Mouse (Mus musculus) CH12.LX (cell line): ENCODE results near the gene Zdhhc21. TPM values are rescaled to one million over a fixed set of nuclear protein-coding genes. Genes with fewer than 3 reads are reported as not detected.

Source experiments
- DNase-seq: peaks from one replicate; pipeline ENCODE4 v3.0.0-alpha.2; 2013; ENCODE audit errors: extremely low read depth
- H3K27ac ChIP-seq: 2 replicates; pipeline ENCODE4 v1.5.1; 2012; ENCODE audit warnings: low read depth, mild to moderate bottlenecking, control low read depth, moderate library complexity; ENCODE audit not compliant: insufficient read depth
- H3K27me3 ChIP-seq: replicated peaks from 2 replicates; pipeline ENCODE3; 2012; ENCODE audit warnings: inconsistent platforms
- H3K36me3 ChIP-seq, 2 experiments: replicated peaks in 1 of 2; 2 replicates each; pipeline versions ENCODE3 to v1.6.1; 2012; ENCODE audit warnings: inconsistent platforms in 1 of 2, low read length in 1 of 2, mild to moderate bottlenecking in 1 of 2, mixed read lengths in 1 of 2, moderate library complexity in 1 of 2; ENCODE audit not compliant: control insufficient read depth in 1 of 2, insufficient read depth in 1 of 2
- H3K4me1 ChIP-seq, 2 experiments: 2 replicates each; pipeline ENCODE4 v1.6.1; 2012; ENCODE audit warnings: inconsistent platforms in 1 of 2, moderate library complexity in 1 of 2; ENCODE audit not compliant: insufficient read depth in 2 of 2, control insufficient read depth in 1 of 2
- H3K4me2 ChIP-seq: 2 replicates; pipeline ENCODE4 v1.6.1; 2012; ENCODE audit warnings: low read depth, mild to moderate bottlenecking, control low read depth; ENCODE audit not compliant: poor library complexity, insufficient read depth, severe bottlenecking
- H3K4me3 ChIP-seq, 3 experiments: fragments of 150-350 bp in 1 of 3; sonication (generic) in 1 of 3; replicated peaks in 1 of 3; 2 replicates each; pipeline versions ENCODE3 to v1.5.1; 2011 to 2012; ENCODE audit warnings: low read depth in 2 of 3, low read length in 2 of 3, mild to moderate bottlenecking in 2 of 3, moderate library complexity in 2 of 3, control low read depth in 1 of 3, improper control_type of control experiment in 1 of 3, inconsistent platforms in 1 of 3, mixed read lengths in 1 of 3; ENCODE audit not compliant: poor library complexity in 1 of 3
- H3K79me2 ChIP-seq: replicated peaks from 2 replicates; pipeline ENCODE4 v1.6.1; 2012; ENCODE audit warnings: mild to moderate bottlenecking, moderate library complexity; ENCODE audit not compliant: control insufficient read depth, poor library complexity, insufficient read depth, severe bottlenecking; ENCODE audit errors: extremely low read depth
- H3K9ac ChIP-seq: 2 replicates; pipeline ENCODE4 v1.6.1; 2012; ENCODE audit warnings: low read depth, mild to moderate bottlenecking, control low read depth, moderate library complexity; ENCODE audit not compliant: insufficient read depth
- H3K9me3 ChIP-seq: replicated peaks from 2 replicates; pipeline ENCODE3; 2012; ENCODE audit warnings: low read length, inconsistent platforms, mixed read lengths
- BHLHE40 ChIP-seq: IDR thresholded peaks from 2 replicates; pipeline ENCODE4 v1.6.1; 2011; ENCODE audit warnings: mild to moderate bottlenecking, low read depth, low read length, improper control_type of control experiment
- CHD1 ChIP-seq: IDR thresholded peaks from 2 replicates; pipeline ENCODE4 v1.6.1; 2012; ENCODE audit warnings: low read depth, low read length, improper control_type of control experiment, inconsistent platforms
- CHD2 ChIP-seq: IDR thresholded peaks from 2 replicates; pipeline ENCODE4 v1.6.1; 2011; ENCODE audit warnings: low read length, improper control_type of control experiment
- CTCF ChIP-seq, 2 experiments: IDR thresholded peaks in 1 of 2; conservative IDR thresholded peaks in 1 of 2; 2 replicates each; pipeline ENCODE4 v1.5.1; 2011 to 2012; ENCODE audit warnings: low read depth in 2 of 2, low read length in 2 of 2, improper control_type of control experiment in 1 of 2, inconsistent platforms in 1 of 2, mild to moderate bottlenecking in 1 of 2, moderate library complexity in 1 of 2
- E2F4 ChIP-seq: IDR thresholded peaks from 2 replicates; pipeline ENCODE4 v1.6.1; 2011; ENCODE audit warnings: low read depth, low read length, improper control_type of control experiment; ENCODE audit not compliant: insufficient replicate concordance
- HCFC1 ChIP-seq: IDR thresholded peaks from 2 replicates; pipeline ENCODE4 v1.6.1; 2012; ENCODE audit warnings: low read depth, mild to moderate bottlenecking, inconsistent platforms, low read length, improper control_type of control experiment
- IRF4 ChIP-seq: IDR thresholded peaks from 2 replicates; pipeline ENCODE4 v1.6.1; 2014; ENCODE audit warnings: low read depth, mild to moderate bottlenecking, inconsistent platforms, low read length, improper control_type of control experiment
- JUN ChIP-seq: IDR thresholded peaks from 2 replicates; pipeline ENCODE4 v1.6.1; 2011; ENCODE audit warnings: low read depth, mild to moderate bottlenecking, low read length, improper control_type of control experiment, moderate library complexity; ENCODE audit not compliant: insufficient read depth
- KAT2A ChIP-seq: IDR thresholded peaks from 2 replicates; pipeline ENCODE4 v1.6.1; 2012; ENCODE audit warnings: low read length, improper control_type of control experiment, inconsistent platforms; ENCODE audit not compliant: insufficient replicate concordance
- MAFK ChIP-seq: IDR thresholded peaks from 2 replicates; pipeline ENCODE4 v1.6.1; 2011; ENCODE audit warnings: low read length, improper control_type of control experiment; ENCODE audit not compliant: insufficient replicate concordance
- MAX ChIP-seq: IDR thresholded peaks from 2 replicates; pipeline ENCODE4 v1.6.1; 2011; ENCODE audit warnings: low read length, improper control_type of control experiment
- MEF2A ChIP-seq: IDR thresholded peaks from 2 replicates; pipeline ENCODE4 v1.6.1; 2014; ENCODE audit warnings: low read depth, mild to moderate bottlenecking, inconsistent platforms, low read length, improper control_type of control experiment, borderline replicate concordance
- MYC ChIP-seq: IDR thresholded peaks from 2 replicates; pipeline ENCODE4 v1.6.1; 2011; ENCODE audit warnings: low read depth, mild to moderate bottlenecking, improper control_type of control experiment, low read length
- NELFE ChIP-seq: IDR thresholded peaks from 2 replicates; pipeline ENCODE4 v1.6.1; 2011; ENCODE audit warnings: low read depth, low read length, improper control_type of control experiment
- NRF1 ChIP-seq: IDR thresholded peaks from 2 replicates; pipeline ENCODE4 v1.6.1; 2014; ENCODE audit warnings: low read depth, mild to moderate bottlenecking, inconsistent platforms, low read length, improper control_type of control experiment, moderate library complexity
- POLR2A ChIP-seq: IDR thresholded peaks from 2 replicates; pipeline ENCODE4 v1.6.1; 2011; ENCODE audit warnings: low read depth, mild to moderate bottlenecking, improper control_type of control experiment, low read length
- RAD21 ChIP-seq: IDR thresholded peaks from 2 replicates; pipeline ENCODE4 v1.6.1; 2011; ENCODE audit warnings: low read depth, mild to moderate bottlenecking, low read length, improper control_type of control experiment, moderate library complexity
- SMC3 ChIP-seq: IDR thresholded peaks from 2 replicates; pipeline ENCODE4 v1.6.1; 2011; ENCODE audit warnings: low read depth, low read length, improper control_type of control experiment
- TBP ChIP-seq: conservative IDR thresholded peaks from 2 replicates; pipeline ENCODE4 v1.6.1; 2011; ENCODE audit warnings: low read depth, low read length, improper control_type of control experiment
- TCF12 ChIP-seq: IDR thresholded peaks from 2 replicates; pipeline ENCODE4 v1.6.1; 2014; ENCODE audit warnings: low read depth, mild to moderate bottlenecking, inconsistent platforms, low read length, improper control_type of control experiment
- UBTF ChIP-seq: IDR thresholded peaks from 2 replicates; pipeline ENCODE4 v1.6.1; 2012; ENCODE audit warnings: low read depth, mild to moderate bottlenecking, inconsistent platforms, low read length, improper control_type of control experiment, moderate library complexity
- USF1 ChIP-seq: IDR thresholded peaks from 2 replicates; pipeline ENCODE4 v1.6.1; 2014; ENCODE audit warnings: low read depth, mild to moderate bottlenecking, inconsistent platforms, low read length, improper control_type of control experiment
- ZC3H11A ChIP-seq: IDR thresholded peaks from 2 replicates; pipeline ENCODE4 v1.6.1; 2012; ENCODE audit warnings: low read depth, mild to moderate bottlenecking, inconsistent platforms, low read length, improper control_type of control experiment
- ZKSCAN1 ChIP-seq: IDR thresholded peaks from 2 replicates; pipeline ENCODE4 v1.6.1; 2012; ENCODE audit warnings: low read depth, inconsistent platforms, low read length, improper control_type of control experiment, borderline replicate concordance
- ZMIZ1 ChIP-seq: IDR thresholded peaks from 2 replicates; pipeline ENCODE4 v1.6.1; 2012; ENCODE audit warnings: low read depth, mild to moderate bottlenecking, inconsistent platforms, low read length, improper control_type of control experiment
- ZNF384 ChIP-seq: IDR thresholded peaks from 2 replicates; pipeline ENCODE4 v1.6.1; 2012; ENCODE audit warnings: low read depth, low read length, improper control_type of control experiment, inconsistent platforms
- dilution Hi-C: fragments of 300-500 bp; cut with MboI; formaldehyde crosslinking; loops from 2 replicates; pipeline ENCODE4 v1.14.3; 2020; ENCODE audit warnings: low sequenced_read_pairs; ENCODE audit not compliant: extremely low pct_unique_long_range_greater_than_20kb, extremely low pct_ligation_motif_present
- in situ Hi-C: fragments of 300-500 bp; cut with MboI; formaldehyde crosslinking; loops from 3 replicates; pipeline ENCODE4 v1.14.3; 2019; ENCODE audit warnings: low sequenced_read_pairs, low pct_ligation_motif_present, low pct_unique_long_range_greater_than_20kb, mixed read lengths
- polyA plus RNA-seq: library from polyadenylated mRNA; unstranded; fragments of >175 nt; gene quantifications from 2 replicates; pipeline ENCODE4 v1.2.1, GENCODE M21; 2012; ENCODE audit warnings: low read depth; ENCODE audit not compliant: insufficient read length
- total RNA-seq, 2 experiments: library from RNA; depleted of rRNA; stranded (reverse); fragments of 300-350 nt in 1 of 2; fragments of >200 nt in 1 of 2; gene quantifications; 2 replicates each; pipeline ENCODE4 v1.2.3; 2012 to 2014

Gene Zdhhc21
- total and polyA plus RNA-seq, 3 experiments, result 8.3 to 16.1 (median 14.0) TPM

GRCm38 (mm10) chr4:82867111-82867510 is 7.4 kb upstream of the Zdhhc21 start:
- Histone ChIP-seq H3K4me2 (no peak overlapping the region), H3K27ac (no peak overlapping the region), H3K9me3 (no peaks in the 10 kb centered on the region), H3K4me3 (no peak overlapping the region), H3K4me1 (peaks cover 0 to 5% of the 10 kb centered on the region in 2 experiments; a peak in 1 of 4 replicates), H3K36me3 (no peaks in the 10 kb centered on the region), H3K9ac (no peak overlapping the region), H3K27me3 (no peaks in the 10 kb centered on the region), H3K79me2 (no peaks in the 10 kb centered on the region)
- no peak for TF ChIP-seq RAD21
- TF ChIP-seq NRF1, result no peak
- TF ChIP-seq KAT2A, result no peak
- TF ChIP-seq ZNF384, result no peak
- no peak for TF ChIP-seq MEF2A
- dilution Hi-C loops (no loop called here), in situ Hi-C loops (no loop called here)
- no peak for DNase-seq

- no peak for DNase-seq
These were observed 5.4 kb upstream of the Zdhhc21 start for GRCm38 (mm10) chr4:82864974-82865699.

GRCm38 (mm10) chr4:82863316-82863715 is 3.6 kb upstream of the Zdhhc21 start:
- Histone ChIP-seq H3K79me2 (peaks cover 9% of the 10 kb centered on the region), H3K36me3 (no peaks in the 10 kb centered on the region), H3K4me1 (peaks cover 0 to 5% of the 10 kb centered on the region in 2 experiments; a peak in 1 of 4 replicates), H3K27ac (no peak overlapping the region), H3K4me2 (no peak overlapping the region), H3K9me3 (no peaks in the 10 kb centered on the region), H3K4me3 (no peak overlapping the region), H3K27me3 (no peaks in the 10 kb centered on the region), H3K9ac (no peak overlapping the region)
- no peak for DNase-seq
- in situ Hi-C loops (no loop called here), dilution Hi-C loops (no loop called here)
- TF ChIP-seq UBTF (no peak), CHD1 (no peak), CTCF (conservative IDR thresholded peaks at IDR 0.05 in 1 of 2, IDR thresholded peaks at IDR 0.05 in 1 of 2; ENCODE audit: low read depth in 2 of 2, low read length in 2 of 2) (no peak), NRF1 (no peak), ZKSCAN1 (no peak), MAX (no peak), TCF12 (no peak), ZC3H11A (no peak), MEF2A (no peak), IRF4 (no peak), RAD21 (no peak), MYC (no peak), HCFC1 (no peak), ZNF384 (no peak), JUN (no peak), CHD2 (no peak), MAFK (no peak), NELFE (no peak), USF1 (no peak)

More at GRCm38 (mm10) chr4:82864974-82865699, 5.4 kb upstream of the Zdhhc21 start:
- Histone ChIP-seq H3K4me1 (peaks cover 0 to 5% of the 10 kb centered on the region in 2 experiments; a peak in 1 of 4 replicates), H3K36me3 (no peaks in the 10 kb centered on the region), H3K4me3 (no peak overlapping the region), H3K9ac (no peak overlapping the region), H3K27ac (no peak overlapping the region), H3K9me3 (no peaks in the 10 kb centered on the region), H3K79me2 (no peaks in the 10 kb centered on the region), H3K27me3 (no peaks in the 10 kb centered on the region), H3K4me2 (no peak overlapping the region)
- dilution Hi-C loops, result no loop called here
- no peak for TF ChIP-seq NELFE
- TF ChIP-seq POLR2A, result no peak
- no peak for TF ChIP-seq SMC3
- no peak for TF ChIP-seq KAT2A
- TF ChIP-seq TBP, result no peak
- no peak for TF ChIP-seq E2F4
- TF ChIP-seq BHLHE40, result no peak
- TF ChIP-seq TCF12, result no peak
- TF ChIP-seq ZMIZ1, result no peak
- no peak for TF ChIP-seq ZC3H11A
- in situ Hi-C loops, result no loop called here
